Mouse (Mus musculus): ENCODE data around the gene Sugp1. TPM values are rescaled to one million over a fixed set of nuclear protein-coding genes. Genes with fewer than 3 reads are reported as not detected.
A peak's percentile ranks its signal among the peaks of the same experiment; 100 is the strongest.

The Sugp1 gene
- polyA plus RNA-seq, 1 experiment from 2014 or later, result 48.7 TPM

DNA sequence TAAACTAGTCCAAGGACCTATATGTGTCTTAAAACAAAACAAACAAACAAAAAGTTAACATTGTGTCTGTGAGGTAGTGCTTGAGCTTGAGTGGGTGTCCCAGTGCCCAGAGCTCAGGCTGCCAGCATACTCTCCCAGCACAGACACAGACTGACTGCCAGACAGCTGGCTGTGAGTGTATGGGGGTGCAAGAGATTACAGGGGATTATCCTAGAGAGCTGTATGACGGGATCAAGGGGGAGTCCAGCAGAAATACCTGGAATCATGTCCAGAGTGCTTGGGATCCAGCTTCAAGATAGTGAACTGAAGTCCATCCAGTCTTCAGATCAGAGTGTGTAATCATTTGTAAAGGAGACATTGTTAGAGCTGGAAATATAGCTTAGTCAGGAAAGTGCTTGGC is 15.1 kb downstream of the Sugp1 start:
- H3K36me3 ChIP-seq, result peaks cover 94% of the 10 kb centered on the region
- no peaks in the 10 kb centered on the region for H3K4me1 ChIP-seq
- no peak overlapping the region for H3K4me2 ChIP-seq
- H3K27ac ChIP-seq, result no peak overlapping the region
- no peak for ATAC-seq (replicated peaks; ENCODE audit: low FRiP score)
- no peaks in the 10 kb centered on the region for H3K9me3 ChIP-seq (replicated peaks)
- H3K27me3 ChIP-seq, result no peaks in the 10 kb centered on the region
- no peak overlapping the region for H3K4me3 ChIP-seq (replicated peaks)
- 94% methylated on average over 1 of the region's 1 CpGs for WGBS
- H3K9ac ChIP-seq, result no peak overlapping the region

DNA sequence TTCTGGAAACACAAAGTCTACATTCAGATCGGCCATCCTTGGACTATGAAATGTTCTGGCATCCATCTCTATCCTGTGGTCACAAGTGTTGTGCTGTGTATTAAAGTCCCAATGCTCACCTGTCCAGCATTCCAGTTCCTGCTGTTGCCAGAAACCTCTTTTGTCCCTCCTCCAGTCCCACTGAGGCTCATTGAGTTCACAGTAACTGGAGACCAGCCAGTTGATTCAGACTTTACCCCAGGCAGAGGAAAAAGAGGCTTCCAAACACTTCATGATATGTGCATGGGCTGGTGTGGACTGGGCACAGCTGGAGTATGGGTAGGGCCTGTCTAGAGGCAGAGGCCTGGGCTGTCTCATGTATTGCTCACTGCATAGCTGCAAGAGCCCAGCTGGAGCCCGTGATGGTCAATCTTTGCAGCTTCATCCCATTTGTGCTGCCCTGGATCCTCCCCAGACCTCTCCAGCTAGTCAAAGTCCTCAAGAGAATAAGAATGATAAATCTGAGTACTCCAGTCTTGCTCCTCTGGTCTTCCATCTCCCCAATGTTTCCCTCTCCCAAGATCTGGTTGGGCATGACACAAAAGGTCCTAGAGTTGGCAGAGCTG is 29.3 kb downstream of the Sugp1 start:
- no peak overlapping the region for H3K4me2 ChIP-seq
- no peak overlapping the region for H3K4me3 ChIP-seq (replicated peaks)
- no peaks in the 10 kb centered on the region for H3K9me3 ChIP-seq (replicated peaks)
- H3K27ac ChIP-seq, result no peak overlapping the region
- H3K36me3 ChIP-seq, result peaks cover 52% of the 10 kb centered on the region
- WGBS, result 77% methylated on average over 2 of the region's 2 CpGs
- peaks cover 12% of the 10 kb centered on the region for H3K4me1 ChIP-seq
- H3K27me3 ChIP-seq, result no peaks in the 10 kb centered on the region
- no peak overlapping the region for H3K9ac ChIP-seq
- no peak for ATAC-seq (replicated peaks; ENCODE audit: low FRiP score)

GRCm38 (mm10) chr8:70072441-70073069 is 29.9 kb downstream of the Sugp1 start, which contains the start of gene Tm6sf2:
Gene Tm6sf2 (plus strand): TSS chr8:70072924.
- Histone ChIP-seq H3K9me3 (replicated peaks) (no peaks in the 10 kb centered on the region), H3K27ac (no peak within 1 kb of the TSS), H3K4me2 (peak within 1 kb of the TSS; percentile 61), H3K4me1 (peaks cover 12% of the 10 kb centered on the region), H3K4me3 (replicated peaks) (peak within 1 kb of the TSS; percentile 30), H3K9ac (no peak within 1 kb of the TSS), H3K27me3 (no peaks in the 10 kb centered on the region), H3K36me3 (peaks cover 45% of the 10 kb centered on the region)
- peak; percentile 69 for ATAC-seq (replicated peaks; ENCODE audit: low FRiP score)
- WGBS, result 9% methylated on average over 22 of the region's 27 CpGs

DNA sequence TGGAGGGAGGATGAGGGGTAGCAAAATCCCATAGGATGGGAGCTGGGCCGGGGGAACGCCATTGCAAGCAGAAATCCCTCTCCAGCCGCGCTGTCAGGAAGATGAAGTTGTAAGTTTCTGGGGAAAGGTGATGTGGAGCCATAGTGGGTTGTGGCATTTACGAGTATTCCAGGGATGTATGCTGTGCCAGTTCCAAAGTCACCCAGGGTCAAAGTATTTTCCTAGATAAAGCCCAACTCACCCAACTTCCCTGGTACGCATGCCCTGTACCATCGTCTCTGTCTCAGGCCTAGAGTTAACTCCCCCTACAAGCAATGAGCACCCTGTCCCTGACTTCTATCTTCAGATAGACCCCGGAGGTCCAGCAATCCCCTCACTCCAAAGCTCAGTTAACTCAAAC is 30.5 kb downstream of the Sugp1 start:
- WGBS, result 57% methylated on average over 8 of the region's 8 CpGs
- no peaks in the 10 kb centered on the region for H3K27me3 ChIP-seq
- peak overlapping the region; percentile 61 for H3K4me2 ChIP-seq
- H3K4me3 ChIP-seq (replicated peaks), result peak overlapping the region; percentile 30
- H3K9ac ChIP-seq, result no peak overlapping the region
- H3K36me3 ChIP-seq, result peaks cover 40% of the 10 kb centered on the region
- no peak for ATAC-seq (replicated peaks; ENCODE audit: low FRiP score)
- H3K9me3 ChIP-seq (replicated peaks), result no peaks in the 10 kb centered on the region
- H3K27ac ChIP-seq, result no peak overlapping the region
- H3K4me1 ChIP-seq, result peaks cover 12% of the 10 kb centered on the region

- Histone ChIP-seq H3K27ac (no peak overlapping the region), H3K9me3 (replicated peaks) (no peaks in the 10 kb centered on the region)
- ATAC-seq (replicated peaks; ENCODE audit: low FRiP score), result no peak
Measured at GRCm38 (mm10) chr8:70073682-70074081, 31.1 kb downstream of the Sugp1 start.

DNA sequence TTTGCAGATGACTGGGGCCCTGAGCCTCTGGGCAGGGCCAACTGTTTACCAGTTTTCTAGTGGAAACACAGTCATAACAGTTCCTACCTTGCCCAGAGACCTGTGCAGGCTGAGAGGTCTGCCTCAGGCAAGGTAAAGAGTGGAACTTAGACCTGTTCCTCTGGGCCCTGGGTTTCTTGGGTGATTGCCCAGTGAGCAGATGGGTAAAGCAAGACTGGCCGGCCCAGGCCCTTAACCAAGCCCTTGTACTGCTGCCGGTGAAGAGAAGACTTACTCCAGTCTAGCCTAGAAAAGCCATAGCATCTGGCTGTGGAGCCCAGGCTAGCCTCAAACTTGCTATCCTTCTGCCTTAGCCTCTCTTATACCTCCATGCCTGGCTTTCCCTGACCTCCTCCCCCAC is 39.4 kb downstream of the Sugp1 start:
- no peaks in the 10 kb centered on the region for H3K9me3 ChIP-seq (replicated peaks)
- WGBS, result 93% methylated on average over 2 of the region's 2 CpGs
- H3K27me3 ChIP-seq, result peaks cover 58% of the 10 kb centered on the region
- H3K4me3 ChIP-seq (replicated peaks), result no peak overlapping the region
- H3K27ac ChIP-seq, result no peak overlapping the region
- H3K36me3 ChIP-seq, result no peaks in the 10 kb centered on the region
- H3K9ac ChIP-seq, result no peak overlapping the region
- ATAC-seq (replicated peaks; ENCODE audit: low FRiP score), result no peak
- peaks cover 24% of the 10 kb centered on the region for H3K4me1 ChIP-seq
- H3K4me2 ChIP-seq, result no peak overlapping the region

More at GRCm38 (mm10) chr8:70073682-70074081, 31.1 kb downstream of the Sugp1 start:
- H3K4me1 ChIP-seq, result peaks cover 12% of the 10 kb centered on the region
- H3K4me3 ChIP-seq (replicated peaks), result no peak overlapping the region
- WGBS, result 86% methylated on average over 1 of the region's 1 CpGs
- no peaks in the 10 kb centered on the region for H3K27me3 ChIP-seq
- H3K36me3 ChIP-seq, result peaks cover 34% of the 10 kb centered on the region
- no peak overlapping the region for H3K4me2 ChIP-seq
- H3K9ac ChIP-seq, result no peak overlapping the region

DNA sequence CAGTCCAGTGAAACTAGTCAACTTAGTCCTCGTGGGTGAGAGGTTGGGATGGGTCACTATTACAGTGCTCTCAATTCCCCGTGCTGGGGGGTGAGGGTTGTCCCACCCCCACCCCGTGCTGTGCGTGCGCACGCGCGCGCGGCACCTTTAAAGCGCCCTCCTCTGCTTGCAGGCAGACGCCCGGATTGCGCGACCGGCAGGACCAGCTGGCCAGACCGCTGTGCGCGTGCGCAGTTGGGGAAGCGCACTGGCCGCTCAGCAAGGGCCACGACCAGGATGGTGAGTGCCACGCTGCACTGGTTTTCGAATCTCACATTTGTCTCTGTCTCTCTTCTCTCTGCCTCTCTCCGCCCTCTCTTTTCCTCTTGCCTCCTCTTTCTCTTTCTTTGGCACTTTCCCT is 40.7 kb downstream of the Sugp1 start, which contains the start of gene Hapln4:
Gene Hapln4, plus strand, starts transcription at position 173 of the 400 bp plus-strand sequence.
- no peak for ATAC-seq (replicated peaks; ENCODE audit: low FRiP score)
- Histone ChIP-seq H3K36me3 (no peaks in the 10 kb centered on the region), H3K27me3 (peaks cover 71% of the 10 kb centered on the region), H3K4me3 (replicated peaks) (peak within 1 kb of the TSS; percentile 44), H3K4me1 (peaks cover 30% of the 10 kb centered on the region), H3K9me3 (replicated peaks) (no peaks in the 10 kb centered on the region), H3K27ac (no peak within 1 kb of the TSS), H3K4me2 (peak within 1 kb of the TSS; percentile 75), H3K9ac (peak within 1 kb of the TSS; percentile 19; the same call in 1 of the 2 replicates)
- WGBS, result 1% methylated on average over 26 of the region's 26 CpGs

DNA sequence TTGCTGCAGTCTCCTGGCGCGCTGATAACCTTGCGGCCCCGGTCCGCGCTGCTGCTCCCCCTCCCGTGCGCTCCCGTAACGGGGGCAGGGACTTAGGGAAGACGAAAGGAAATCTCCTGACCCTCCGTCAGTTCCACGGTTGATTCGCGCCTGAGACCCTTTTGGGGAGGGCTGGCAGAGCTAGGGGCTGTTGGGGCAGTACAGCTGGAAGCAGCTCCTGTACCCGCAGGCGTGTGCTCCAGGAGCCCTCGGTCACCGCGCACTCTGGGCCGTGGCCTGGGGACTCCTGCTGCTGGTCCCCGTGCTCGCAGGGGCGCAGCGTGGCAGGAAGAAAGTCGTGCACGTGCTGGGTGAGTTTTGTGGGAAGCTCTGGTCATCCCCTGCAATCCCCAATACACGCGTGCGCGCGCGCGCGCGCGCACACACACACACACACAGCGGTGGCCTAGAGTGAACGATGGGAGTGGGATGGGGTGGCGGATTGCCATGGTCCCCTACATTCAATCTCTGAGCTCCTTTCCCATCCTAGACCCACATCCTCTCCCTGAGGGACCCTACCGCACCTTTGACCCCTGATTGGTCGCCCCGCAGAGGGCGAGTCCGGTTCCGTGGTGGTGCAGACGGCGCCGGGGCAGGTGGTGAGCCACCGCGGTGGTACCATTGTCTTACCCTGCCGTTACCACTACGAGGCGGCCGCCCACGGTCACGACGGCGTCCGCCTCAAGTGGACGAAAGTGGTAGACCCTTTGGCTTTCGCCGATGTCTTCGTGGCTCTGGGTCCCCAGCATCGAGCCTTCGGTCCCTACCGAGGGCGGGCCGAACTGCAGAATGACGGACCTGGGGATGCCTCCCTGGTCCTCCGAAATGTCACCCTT is 41.8 kb downstream of the Sugp1 start:
- peak overlapping the region; percentile 44 for H3K4me3 ChIP-seq (replicated peaks)
- peaks cover 82% of the 10 kb centered on the region for H3K27me3 ChIP-seq
- H3K4me2 ChIP-seq, result peak overlapping the region; percentile 75
- H3K9me3 ChIP-seq (replicated peaks), result no peaks in the 10 kb centered on the region
- 2% methylated on average over 71 of the region's 71 CpGs for WGBS
- peaks cover 31% of the 10 kb centered on the region for H3K4me1 ChIP-seq
- no peak overlapping the region for H3K27ac ChIP-seq
- no peak for ATAC-seq (replicated peaks; ENCODE audit: low FRiP score)
- H3K36me3 ChIP-seq, result no peaks in the 10 kb centered on the region
- peak overlapping the region; percentile 19; the same call in 1 of the 2 replicates for H3K9ac ChIP-seq

DNA sequence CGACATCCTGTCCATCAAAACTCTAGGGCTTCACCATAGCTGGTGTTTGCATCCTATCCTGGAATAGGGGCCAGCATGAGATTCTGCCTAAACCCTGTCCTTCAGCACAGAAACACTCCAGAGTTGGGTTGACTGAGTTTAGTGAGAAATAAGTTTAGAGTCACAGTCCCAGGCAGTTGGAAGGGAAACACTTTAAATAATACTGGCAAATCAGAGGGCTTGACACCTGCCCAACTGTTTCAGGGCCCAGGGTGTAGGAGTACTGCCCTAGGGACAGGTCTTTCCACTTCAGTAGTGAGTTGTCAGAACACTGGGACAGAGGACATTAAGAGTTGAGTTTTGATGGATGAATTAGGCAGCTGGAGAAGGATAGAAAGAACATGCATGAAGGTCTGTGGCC is 43.5 kb downstream of the Sugp1 start:
- Histone ChIP-seq H3K9me3 (replicated peaks) (no peaks in the 10 kb centered on the region), H3K4me1 (peaks cover 31% of the 10 kb centered on the region), H3K27ac (no peak overlapping the region), H3K4me3 (replicated peaks) (no peak overlapping the region), H3K27me3 (peaks cover 100% of the 10 kb centered on the region), H3K4me2 (no peak overlapping the region), H3K36me3 (no peaks in the 10 kb centered on the region), H3K9ac (no peak overlapping the region)
- WGBS, result 44% methylated on average over 1 of the region's 1 CpGs
- ATAC-seq (replicated peaks; ENCODE audit: low FRiP score), result no peak

DNA sequence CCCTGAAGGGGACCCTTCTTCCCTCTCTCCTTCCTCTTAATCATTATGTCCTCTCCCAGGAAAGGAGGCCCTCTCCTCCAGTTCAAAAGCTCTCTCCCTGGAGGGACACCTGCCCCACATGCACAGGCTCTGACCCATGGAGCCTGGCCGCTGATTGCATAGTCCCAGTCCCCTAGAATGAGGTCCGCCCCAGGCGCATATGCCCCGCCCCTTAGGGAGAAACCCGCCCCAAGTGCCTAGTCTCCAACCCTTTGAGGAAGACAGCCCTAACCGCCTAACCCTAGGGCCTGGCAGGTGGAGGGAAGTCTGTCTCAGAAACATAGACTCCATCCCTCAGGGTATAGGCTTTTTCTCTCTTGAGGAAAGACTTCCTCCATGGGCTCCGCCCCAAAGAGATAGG is 44.6 kb downstream of the Sugp1 start:
- 4% methylated on average over 7 of the region's 7 CpGs for WGBS
- no peak overlapping the region for H3K9ac ChIP-seq
- no peaks in the 10 kb centered on the region for H3K36me3 ChIP-seq

GRCm38 (mm10) chr8:70087836-70088650 is 45.4 kb downstream of the Sugp1 start:
- 0 out of 2 replicates have a peak overlapping the region, but pooled peaks have one; percentile 5 for H3K9ac ChIP-seq
- H3K9me3 ChIP-seq (replicated peaks), result no peaks in the 10 kb centered on the region
- H3K4me2 ChIP-seq, result peak overlapping the region; percentile 77
- WGBS, result 4% methylated on average over 56 of the region's 56 CpGs
- peak overlapping the region; percentile 42 for H3K4me3 ChIP-seq (replicated peaks)
- peak; percentile 73 for ATAC-seq (replicated peaks; ENCODE audit: low FRiP score)
- H3K4me1 ChIP-seq, result peaks cover 29% of the 10 kb centered on the region
- peaks cover 94% of the 10 kb centered on the region for H3K27me3 ChIP-seq
- no peak overlapping the region for H3K27ac ChIP-seq
- no peaks in the 10 kb centered on the region for H3K36me3 ChIP-seq

More for the DNA sequence above, 44.6 kb downstream of the Sugp1 start:
- Histone ChIP-seq H3K27ac (no peak overlapping the region), H3K4me2 (no peak overlapping the region), H3K27me3 (peaks cover 99% of the 10 kb centered on the region), H3K4me3 (replicated peaks) (peak overlapping the region; percentile 42; the same call in 1 of the 2 replicates), H3K4me1 (peaks cover 31% of the 10 kb centered on the region), H3K9me3 (replicated peaks) (no peaks in the 10 kb centered on the region)
- no peak for ATAC-seq (replicated peaks; ENCODE audit: low FRiP score)

All from kidney, embryonic 15.5 days (tissue).